Mouse (Mus musculus): Measurements from ENCODE around the gene Grk6. TPM values are rescaled to one million over a fixed set of nuclear protein-coding genes. Genes with fewer than 3 reads are reported as not detected.

Grk6 gene
- polyA plus RNA-seq, 2 experiments: 22.6 to 26.1 TPM

DNA sequence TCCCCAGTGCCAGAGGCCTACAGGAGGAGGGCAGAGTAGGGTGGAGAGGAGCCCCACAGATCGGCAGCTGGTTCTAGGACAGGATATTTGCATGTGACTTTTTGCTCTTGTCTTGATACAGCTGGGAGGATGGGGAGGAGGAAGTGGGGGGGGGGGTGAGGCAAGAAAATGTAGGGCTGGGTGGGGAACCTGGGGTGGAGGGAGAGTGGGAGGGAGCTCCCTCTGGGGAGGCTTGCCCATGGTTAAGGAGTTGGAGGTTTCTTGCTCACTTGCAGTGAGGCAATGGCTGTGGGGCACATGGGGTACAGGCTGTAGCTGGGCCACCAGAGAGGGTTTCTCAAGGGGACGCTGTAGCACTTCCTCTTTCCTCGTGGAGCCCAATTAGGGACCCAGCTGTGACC, 2.7 kb downstream of the Grk6 start:
- H3K4me3 ChIP-seq (ENCODE audit: insufficient read depth in 1 of 2, low read depth in 2 of 2, low read length in 2 of 2): peak overlapping the region; percentile 22 to 79

DNA sequence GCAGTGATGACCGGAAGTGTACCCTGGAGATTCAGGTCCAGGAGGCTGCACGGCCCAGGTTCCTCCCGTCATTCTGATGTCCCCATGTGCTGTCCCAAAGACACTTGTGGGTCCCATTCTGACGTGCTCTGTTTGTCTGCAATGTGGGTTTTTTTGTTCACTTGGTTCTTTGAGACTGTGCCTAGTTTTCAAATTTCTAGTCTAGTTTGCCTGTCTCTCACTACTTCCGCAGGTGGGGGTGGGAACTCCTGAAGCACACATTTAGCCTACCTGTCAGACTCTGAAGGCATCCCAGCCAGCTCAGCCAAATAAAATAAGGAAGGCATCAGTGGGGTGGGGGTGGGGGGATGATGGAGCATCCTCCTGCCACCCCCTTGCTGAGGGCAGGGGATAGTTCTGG, 3.3 kb downstream of the Grk6 start:
- Histone ChIP-seq H3K4me3 (ENCODE audit: insufficient read depth in 1 of 2, low read depth in 2 of 2, low read length in 2 of 2) (no peak overlapping the region), H3K4me1 (replicated peaks; ENCODE audit: control insufficient read depth in 2 of 2, insufficient read depth in 2 of 2, low read length in 1 of 2) (peaks cover 25 to 43% of the 10 kb centered on the region in 2 experiments), H3K36me3 (replicated peaks; ENCODE audit: control insufficient read depth, insufficient read depth, low read depth) (peaks cover 34% of the 10 kb centered on the region), H3K9ac (replicated peaks) (no peak overlapping the region), H3K27me3 (ENCODE audit: control insufficient read depth, insufficient read depth, low read length) (no peaks in the 10 kb centered on the region), H3K27ac (no peak overlapping the region), H3K4me2 (ENCODE audit: low read depth) (no peak overlapping the region; the same call in 1 of the 2 replicates), H3K9me3 (ENCODE audit: control insufficient read depth, low read length) (no peaks in the 10 kb centered on the region)
- no peak for ATAC-seq (ENCODE audit: insufficient read depth)
- DNase-seq (ENCODE audit: low read depth in 3 of 3, low spot score in 3 of 3): no peak
- WGBS (ENCODE audit: insufficient replicate concordance): 86% methylated on average over 5 of the region's 5 CpGs
- TF ChIP-seq EP300 (IDR thresholded peaks at IDR 0.05; ENCODE audit: low read depth) (no peak), CTCF (IDR thresholded peaks at IDR 0.05; ENCODE audit: low read depth) (no peak)

More for the DNA sequence above, 2.7 kb downstream of the Grk6 start:
- ATAC-seq (ENCODE audit: insufficient read depth): no peak
- Histone ChIP-seq H3K9ac (replicated peaks) (peak overlapping the region; percentile 96), H3K9me3 (ENCODE audit: control insufficient read depth, low read length) (no peaks in the 10 kb centered on the region), H3K27me3 (ENCODE audit: control insufficient read depth, insufficient read depth, low read length) (no peaks in the 10 kb centered on the region), H3K4me1 (replicated peaks; ENCODE audit: control insufficient read depth in 2 of 2, insufficient read depth in 2 of 2, low read length in 1 of 2) (peaks cover 25 to 43% of the 10 kb centered on the region in 2 experiments), H3K27ac (peak overlapping the region; percentile 90), H3K36me3 (replicated peaks; ENCODE audit: control insufficient read depth, insufficient read depth, low read depth) (peaks cover 29% of the 10 kb centered on the region), H3K4me2 (ENCODE audit: low read depth) (peak overlapping the region; percentile 85)
- DNase-seq (ENCODE audit: low read depth in 3 of 3, low spot score in 3 of 3): no peak
- TF ChIP-seq EP300 (IDR thresholded peaks at IDR 0.05; ENCODE audit: low read depth): no peak
- 0% methylated on average over 3 of the region's 3 CpGs for WGBS (ENCODE audit: insufficient replicate concordance)

DNA sequence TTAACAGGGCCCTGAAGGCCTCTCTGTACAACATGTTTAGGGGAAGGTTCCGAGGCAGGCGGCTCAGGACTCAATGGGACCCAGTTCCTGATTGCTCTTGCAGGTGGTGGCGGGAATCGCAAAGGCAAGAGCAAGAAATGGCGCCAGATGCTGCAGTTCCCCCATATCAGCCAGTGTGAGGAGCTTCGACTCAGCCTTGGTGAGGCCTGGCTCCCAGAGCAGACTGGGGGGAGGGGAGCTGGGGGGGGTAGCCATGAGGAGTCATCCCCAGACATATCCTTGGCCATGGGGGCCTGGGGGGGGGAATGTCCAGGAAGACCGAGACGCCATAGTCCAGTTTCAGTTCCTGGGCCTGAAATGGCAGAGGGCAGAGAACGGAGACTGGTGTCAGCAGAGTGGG, 4.3 kb downstream of the Grk6 start:
- DNase-seq (ENCODE audit: low read depth in 3 of 3, low spot score in 3 of 3): no peak
- WGBS (ENCODE audit: insufficient replicate concordance): 78% methylated on average over 9 of the region's 9 CpGs
- Histone ChIP-seq H3K9me3 (ENCODE audit: control insufficient read depth, low read length) (no peaks in the 10 kb centered on the region), H3K27ac (no peak overlapping the region), H3K27me3 (ENCODE audit: control insufficient read depth, insufficient read depth, low read length) (no peaks in the 10 kb centered on the region), H3K4me1 (replicated peaks; ENCODE audit: control insufficient read depth in 2 of 2, insufficient read depth in 2 of 2, low read length in 1 of 2) (peaks cover 22 to 37% of the 10 kb centered on the region in 2 experiments), H3K4me3 (ENCODE audit: insufficient read depth in 1 of 2, low read depth in 2 of 2, low read length in 2 of 2) (no peak overlapping the region), H3K4me2 (ENCODE audit: low read depth) (no peak overlapping the region), H3K9ac (replicated peaks) (no peak overlapping the region), H3K36me3 (replicated peaks; ENCODE audit: control insufficient read depth, insufficient read depth, low read depth) (peaks cover 44% of the 10 kb centered on the region)
- TF ChIP-seq EP300 (IDR thresholded peaks at IDR 0.05; ENCODE audit: low read depth) (no peak), CTCF (IDR thresholded peaks at IDR 0.05; ENCODE audit: low read depth) (no peak)
- no peak for ATAC-seq (ENCODE audit: insufficient read depth)

- Histone ChIP-seq H3K9me3 (ENCODE audit: control insufficient read depth, low read length) (no peaks in the 10 kb centered on the region), H3K27me3 (ENCODE audit: control insufficient read depth, insufficient read depth, low read length) (no peaks in the 10 kb centered on the region), H3K4me3 (ENCODE audit: insufficient read depth in 1 of 2, low read depth in 2 of 2, low read length in 2 of 2) (no peak overlapping the region), H3K9ac (replicated peaks) (no peak overlapping the region), H3K27ac (no peak overlapping the region), H3K36me3 (replicated peaks; ENCODE audit: control insufficient read depth, insufficient read depth, low read depth) (peaks cover 48% of the 10 kb centered on the region), H3K4me2 (ENCODE audit: low read depth) (no peak overlapping the region; the same call in 1 of the 2 replicates), H3K4me1 (replicated peaks; ENCODE audit: control insufficient read depth in 2 of 2, insufficient read depth in 2 of 2, low read length in 1 of 2) (peaks cover 22 to 34% of the 10 kb centered on the region in 2 experiments)
- no peak for DNase-seq (ENCODE audit: low read depth in 3 of 3, low spot score in 3 of 3)
- no peak for TF ChIP-seq EP300 (IDR thresholded peaks at IDR 0.05; ENCODE audit: low read depth)
- peak; percentile 35 for TF ChIP-seq CTCF (IDR thresholded peaks at IDR 0.05; ENCODE audit: low read depth)
- 72% methylated on average over 17 of the region's 17 CpGs for WGBS (ENCODE audit: insufficient replicate concordance)
- no peak for ATAC-seq (ENCODE audit: insufficient read depth)
Observed at GRCm38 (mm10) chr13:55449679-55450441, 5.0 kb downstream of the Grk6 start.

- Histone ChIP-seq H3K9me3 (ENCODE audit: control insufficient read depth, low read length) (no peaks in the 10 kb centered on the region), H3K36me3 (replicated peaks; ENCODE audit: control insufficient read depth, insufficient read depth, low read depth) (peaks cover 55% of the 10 kb centered on the region), H3K27me3 (ENCODE audit: control insufficient read depth, insufficient read depth, low read length) (no peaks in the 10 kb centered on the region), H3K27ac (no peak overlapping the region), H3K4me2 (ENCODE audit: low read depth) (no peak overlapping the region), H3K9ac (replicated peaks) (no peak overlapping the region), H3K4me1 (replicated peaks; ENCODE audit: control insufficient read depth in 2 of 2, insufficient read depth in 2 of 2, low read length in 1 of 2) (peaks cover 22 to 34% of the 10 kb centered on the region in 2 experiments), H3K4me3 (ENCODE audit: insufficient read depth in 1 of 2, low read depth in 2 of 2, low read length in 2 of 2) (no peak overlapping the region)
- WGBS (ENCODE audit: insufficient replicate concordance): 86% methylated on average over 11 of the region's 11 CpGs
- DNase-seq (ENCODE audit: low read depth in 3 of 3, low spot score in 3 of 3) (no peak), ATAC-seq (ENCODE audit: insufficient read depth) (no peak)
- TF ChIP-seq EP300 (IDR thresholded peaks at IDR 0.05; ENCODE audit: low read depth) (no peak), CTCF (IDR thresholded peaks at IDR 0.05; ENCODE audit: low read depth) (no peak)
Observed at GRCm38 (mm10) chr13:55450511-55450980, 5.7 kb downstream of the Grk6 start.

Measured in liver, embryonic 14.5 days (tissue).